ENCODE assay signal across 16 mouse cellular contexts in the genomic region with DNA sequence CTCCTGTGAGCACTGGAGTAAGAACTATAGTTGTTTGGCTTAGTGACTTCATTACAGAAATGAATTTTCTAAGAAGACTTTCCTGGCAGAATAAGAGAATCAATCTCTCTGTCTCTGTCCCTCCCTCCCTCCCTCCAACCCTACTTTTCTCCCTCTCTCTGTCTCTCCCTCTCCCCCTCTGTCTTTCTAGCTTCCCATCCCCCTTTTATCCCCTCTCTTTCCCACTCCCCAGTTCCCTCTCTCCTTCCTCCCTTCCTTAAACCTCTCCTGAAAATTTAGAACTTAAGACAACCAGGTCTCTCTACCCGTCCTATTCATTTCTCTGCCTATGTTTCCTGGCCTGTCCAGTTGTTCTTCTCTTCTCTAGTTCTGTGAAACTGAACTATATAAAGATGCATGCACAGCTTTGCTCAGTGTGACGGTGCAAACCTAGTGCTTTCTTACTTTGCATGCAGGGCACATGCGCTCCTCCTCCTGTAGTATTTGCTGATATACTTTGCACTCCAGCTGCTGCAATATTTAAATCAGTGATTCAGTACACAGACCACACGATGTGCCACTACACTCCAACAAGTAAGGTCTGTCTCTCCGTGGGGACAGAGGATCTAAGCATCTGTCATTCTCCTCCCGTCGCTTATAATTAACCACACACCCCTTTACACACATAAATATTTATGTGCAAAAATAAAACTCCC. TPM values are rescaled to one million over a fixed set of nuclear protein-coding genes. Genes with fewer than 3 reads are reported as not detected.
DNase-seq lines count a peak whose midpoint lies in the region; ATAC-seq and TF ChIP-seq lines count a peak whose summit lies in the region.
"Had no signal": no experiment of that assay in that cellular context is flagged by ENCODE, and none has a peak within 500 bp of the region (broad histone marks: within the 10 kb centered on the region; RNA-seq: fewer than 3 reads in every experiment).

No protein-coding gene starts in this region.

- 0 out of 2 replicates have a peak overlapping the region, but pooled peaks have one; percentile 4 for H3K9ac ChIP-seq in midbrain, embryonic 14.5 days (replicated peaks; ENCODE audit: low read length)
- H3K9ac ChIP-seq: embryonic facial prominence, embryonic 13.5 days; liver, embryonic 15.5 days had no signal

- peaks cover 7% of the 10 kb centered on the region for H3K4me1 ChIP-seq in hindbrain, embryonic 10.5 days (replicated peaks)
- H3K4me1 ChIP-seq in midbrain, embryonic 14.5 days (ENCODE audit: control insufficient read depth, insufficient read depth, low read length) = peaks cover 31% of the 10 kb centered on the region
- no peaks in the 10 kb centered on the region for H3K4me1 ChIP-seq in cerebellum, adult 2 months (ENCODE audit: control insufficient read depth, insufficient read depth, low read length)
- no peaks in the 10 kb centered on the region for H3K4me1 ChIP-seq in thymus, adult 2 months (replicated peaks; ENCODE audit: control insufficient read depth, insufficient read depth, low read length)
- H3K4me1 ChIP-seq: embryonic facial prominence, embryonic 13.5 days; liver, embryonic 15.5 days had no signal

- no peak overlapping the region for H3K27ac ChIP-seq in hindbrain, embryonic 10.5 days
- peak overlapping the region; percentile 58 for H3K27ac ChIP-seq in midbrain, embryonic 14.5 days (replicated peaks; ENCODE audit: low read depth, low read length)
- no peak overlapping the region for H3K27ac ChIP-seq in cerebellum, adult 2 months (ENCODE audit: insufficient read depth, low read length)
- H3K27ac ChIP-seq in thymus, adult 2 months (ENCODE audit: control insufficient read depth, insufficient read depth, low read length) = no peak overlapping the region
- H3K27ac ChIP-seq: embryonic facial prominence, embryonic 13.5 days; liver, embryonic 15.5 days had no signal

- no peaks in the 10 kb centered on the region for H3K27me3 ChIP-seq in hindbrain, embryonic 10.5 days (ENCODE audit: insufficient read depth, poor library complexity, severe bottlenecking)
- H3K27me3 ChIP-seq in midbrain, embryonic 14.5 days (ENCODE audit: control insufficient read depth, insufficient read depth, low read length) = no peaks in the 10 kb centered on the region
- no peaks in the 10 kb centered on the region for H3K27me3 ChIP-seq in cerebellum, adult 2 months (ENCODE audit: control insufficient read depth, insufficient read depth, low read length)
- H3K27me3 ChIP-seq in thymus, adult 2 months (ENCODE audit: control insufficient read depth, insufficient read depth, low read length) = no peaks in the 10 kb centered on the region
- H3K27me3 ChIP-seq: embryonic facial prominence, embryonic 13.5 days; liver, embryonic 15.5 days had no signal

- TF ChIP-seq CTCF in brain, embryonic 14.5 days (IDR thresholded peaks at IDR 0.05; ENCODE audit: borderline replicate concordance, extremely low read depth, insufficient read depth, insufficient read length) = no peak
- no peak for TF ChIP-seq CTCF in cerebellum, adult 2 months (IDR thresholded peaks at IDR 0.05; ENCODE audit: borderline replicate concordance, insufficient read depth, low read depth, low read length)
- TF ChIP-seq CTCF in thymus, adult 2 months (IDR thresholded peaks at IDR 0.05; ENCODE audit: borderline replicate concordance, control insufficient read depth, extremely low read depth, insufficient read depth, low read length, poor library complexity) = no peak

- peak overlapping the region; percentile 33 for H3K4me2 ChIP-seq in midbrain, embryonic 14.5 days (ENCODE audit: low read length)
- H3K4me2 ChIP-seq: embryonic facial prominence, embryonic 13.5 days; liver, embryonic 15.5 days had no signal

- no peaks in the 10 kb centered on the region for H3K36me3 ChIP-seq in hindbrain, embryonic 10.5 days
- H3K36me3 ChIP-seq in midbrain, embryonic 14.5 days (ENCODE audit: control insufficient read depth, insufficient read depth, low read length) = no peaks in the 10 kb centered on the region
- H3K36me3 ChIP-seq in thymus, adult 2 months (ENCODE audit: control insufficient read depth, insufficient read depth, low read length) = no peaks in the 10 kb centered on the region
- H3K36me3 ChIP-seq: embryonic facial prominence, embryonic 13.5 days; liver, embryonic 15.5 days had no signal

- no peak for TF ChIP-seq POLR2A in brain, embryonic 14.5 days (IDR thresholded peaks at IDR 0.05; ENCODE audit: borderline replicate concordance, extremely low read depth, insufficient read depth, insufficient read length, poor library complexity, severe bottlenecking)
- TF ChIP-seq POLR2A in cerebellum, adult 2 months (IDR thresholded peaks at IDR 0.05; ENCODE audit: borderline replicate concordance, insufficient read depth, low read length) = no peak
- TF ChIP-seq POLR2A in thymus, adult 2 months (IDR thresholded peaks at IDR 0.05; ENCODE audit: control insufficient read depth, extremely low read depth, insufficient read depth, low read length, poor library complexity) = no peak

- ATAC-seq in midbrain, embryonic 14.5 days (ENCODE audit: low FRiP score, low TSS enrichment) = peak; percentile 93
- ATAC-seq: Patski had no signal

- WGBS in hindbrain, embryonic 10.5 days = 51% methylated on average over 7 of the region's 7 CpGs
- 9% methylated on average over 7 of the region's 7 CpGs for whole genome bisulfite sequencing in midbrain, embryonic 14.5 days
- 11% methylated on average over 7 of the region's 7 CpGs for WGBS in cerebellum, adult 2 months
- WGBS in thymus, adult 2 months = 74% methylated on average over 7 of the region's 7 CpGs

- H3K4me3 ChIP-seq in hindbrain, embryonic 10.5 days = no peak overlapping the region
- no peak overlapping the region for H3K4me3 ChIP-seq in midbrain, embryonic 14.5 days (replicated peaks; ENCODE audit: low read depth, low read length)
- no peak overlapping the region for H3K4me3 ChIP-seq in cerebellum, adult 2 months (replicated peaks; ENCODE audit: insufficient read depth, low read depth, low read length)
- no peak overlapping the region for H3K4me3 ChIP-seq in thymus, adult 2 months (ENCODE audit: control insufficient read depth, insufficient read depth, low read length)
- H3K4me3 ChIP-seq: embryonic facial prominence, embryonic 13.5 days; liver, embryonic 15.5 days had no signal

- H3K9me3 ChIP-seq in hindbrain, embryonic 10.5 days = no peaks in the 10 kb centered on the region
- no peaks in the 10 kb centered on the region for H3K9me3 ChIP-seq in midbrain, embryonic 14.5 days (ENCODE audit: control insufficient read depth, low read length)
- H3K9me3 ChIP-seq: embryonic facial prominence, embryonic 13.5 days; liver, embryonic 15.5 days had no signal

- peak; percentile 1 to 10 for DNase-seq in layer of hippocampus, adult 18-20 months (ENCODE audit: low spot score in 2 of 2)
- no peak for DNase-seq in layer of hippocampus, adult 9-10 months (ENCODE audit: low spot score)
- peak; percentile 93 for DNase-seq in brain, embryonic 14.5 days (ENCODE audit: low read depth)
- DNase-seq in hindbrain, embryonic 10.5 days (ENCODE audit: low spot score) = peak; percentile 3
- peak; percentile 85 for DNase-seq in midbrain, embryonic 14.5 days
- DNase-seq in cerebellum, adult 2 months = no peak
- DNase-seq in thymus, adult 2 months = no peak
- no peak for DNase-seq in urinary bladder, postnatal 36 days (ENCODE audit: low spot score in 2 of 2)
- DNase-seq: adrenal gland, postnatal 10 days; cerebellum, adult 11-12 months; kidney, adult 11 months; thymus, postnatal 25 days had no signal

RNA-seq across cellular contexts. Expression of a gene that starts 40.6 kb away (rescaled TPM):
- not detected for total RNA-seq in layer of hippocampus, adult 18-20 months (2021)
- polyA plus RNA-seq in brain, embryonic 14.5 days (2012; rRNA removed) = not detected in 2 replicates
- not detected in 2 replicates for polyA plus RNA-seq in hindbrain, embryonic 10.5 days (2016; fragmentation: Nextera tagmentation; extraction: Ambion mirVana)
- polyA plus RNA-seq in midbrain, embryonic 14.5 days (2014; fragmentation: Nextera tagmentation; extraction: Ambion mirVana) = not detected in 2 replicates
- not detected in 2 replicates for polyA plus RNA-seq in cerebellum, adult 2 months (2012; rRNA removed)
- not detected in 2 replicates for polyA plus RNA-seq in thymus, adult 2 months (2012; rRNA removed)
- total RNA-seq: adrenal gland, postnatal 10 days had no signal
- polyA plus RNA-seq: embryonic facial prominence, embryonic 13.5 days; heart, embryonic 16.5 days; liver, embryonic 15.5 days; Patski had no signal

Comparison
In these comparisons a context has a peak if more than half of its experiments do, and no peak if none do; other contexts are left out.
1. DNase-seq: peak in layer of hippocampus, adult 18-20 months (2 of 2), brain, embryonic 14.5 days (single experiment), hindbrain, embryonic 10.5 days (single experiment) and midbrain, embryonic 14.5 days (single experiment); none in layer of hippocampus, adult 9-10 months (single experiment), cerebellum, adult 2 months (0 of 2), thymus, adult 2 months (single experiment) and urinary bladder, postnatal 36 days (0 of 2).